Comparison of ENCODE assay signal across 24 mouse cellular contexts in the genomic region with DNA sequence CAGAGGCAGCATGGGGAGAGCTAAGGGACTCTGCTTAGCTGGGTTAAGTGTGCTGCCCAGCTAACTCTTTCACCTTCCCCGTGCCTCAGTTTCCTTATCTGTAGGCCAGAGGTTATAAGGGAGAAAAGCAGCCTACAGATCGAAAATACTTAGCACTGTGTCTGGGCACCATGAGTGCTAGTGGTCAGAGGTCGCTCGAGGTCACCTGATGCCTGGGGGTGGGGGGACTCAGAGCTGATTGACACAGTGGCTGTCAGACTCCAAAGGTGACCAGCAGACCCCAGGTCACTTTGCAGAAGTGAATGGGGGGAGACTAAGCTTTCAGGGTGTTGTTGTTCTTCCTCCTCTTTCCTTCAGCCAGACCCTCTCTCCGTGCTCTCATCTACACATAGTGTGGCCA. TPM values are rescaled to one million over a fixed set of nuclear protein-coding genes. Genes with fewer than 3 reads are reported as not detected.
DNase-seq lines count a peak whose midpoint lies in the region; ATAC-seq lines count a peak whose summit lies in the region.
"Had no signal": no experiment of that assay in that cellular context is flagged by ENCODE, and none has a peak within 500 bp of the region (broad histone marks: within the 10 kb centered on the region; RNA-seq: fewer than 3 reads in every experiment).

No protein-coding gene starts in this region.

- no peak; the same call in 1 of the 2 replicates for ATAC-seq in midbrain, embryonic 11.5 days (ENCODE audit: low FRiP score)
- ATAC-seq in midbrain, embryonic 16.5 days = no peak
- ATAC-seq in midbrain, embryonic 13.5 days = no peak
- ATAC-seq in erythroid progenitor cell, adult 5-6 weeks (replicated peaks; ENCODE audit: low FRiP score, poor library complexity, severe bottlenecking) = no peak
- ATAC-seq: intestine, embryonic 16.5 days; lung, postnatal 0 days had no signal

- intact Hi-C loops in heart, postnatal 14 days (cut with DNase I) = no loop called here

- H3K9ac ChIP-seq in midbrain, embryonic 11.5 days (ENCODE audit: low read length) = no peak overlapping the region
- H3K9ac ChIP-seq in midbrain, embryonic 16.5 days (ENCODE audit: low read depth, low read length) = no peak overlapping the region
- no peak overlapping the region for H3K9ac ChIP-seq in midbrain, embryonic 13.5 days (replicated peaks)
- H3K9ac ChIP-seq: liver, embryonic 15.5 days had no signal

- no peaks in the 10 kb centered on the region for H3K27me3 ChIP-seq in midbrain, embryonic 11.5 days (ENCODE audit: control insufficient read depth, insufficient read depth, low read length)
- H3K27me3 ChIP-seq in midbrain, embryonic 16.5 days (ENCODE audit: control insufficient read depth, insufficient read depth, low read depth, low read length) = no peaks in the 10 kb centered on the region
- no peaks in the 10 kb centered on the region for H3K27me3 ChIP-seq in midbrain, embryonic 13.5 days
- H3K27me3 ChIP-seq: limb, embryonic 13.5 days; liver, embryonic 15.5 days had no signal

- H3K4me2 ChIP-seq in midbrain, embryonic 11.5 days = no peak overlapping the region
- no peak overlapping the region for H3K4me2 ChIP-seq in midbrain, embryonic 16.5 days (ENCODE audit: low read length)
- H3K4me2 ChIP-seq in midbrain, embryonic 13.5 days (replicated peaks) = no peak overlapping the region
- H3K4me2 ChIP-seq: limb, embryonic 13.5 days; liver, embryonic 15.5 days had no signal

- peak overlapping the region; percentile 52 for H3K27ac ChIP-seq in midbrain, embryonic 11.5 days (ENCODE audit: low read depth, low read length)
- H3K27ac ChIP-seq in midbrain, embryonic 16.5 days (ENCODE audit: low read length) = no peak overlapping the region
- H3K27ac ChIP-seq in midbrain, embryonic 13.5 days = peak overlapping the region; percentile 62
- H3K27ac ChIP-seq: gastrocnemius, adult 2 months; limb, embryonic 13.5 days; liver, embryonic 15.5 days had no signal

- no peaks in the 10 kb centered on the region for H3K36me3 ChIP-seq in midbrain, embryonic 11.5 days (ENCODE audit: control insufficient read depth, insufficient read depth, low read length)
- no peaks in the 10 kb centered on the region for H3K36me3 ChIP-seq in midbrain, embryonic 16.5 days (ENCODE audit: control insufficient read depth, insufficient read depth, low read length)
- no peaks in the 10 kb centered on the region for H3K36me3 ChIP-seq in midbrain, embryonic 13.5 days
- H3K36me3 ChIP-seq: limb, embryonic 13.5 days; liver, embryonic 15.5 days had no signal

- no peaks in the 10 kb centered on the region for H3K9me3 ChIP-seq in midbrain, embryonic 11.5 days (ENCODE audit: control insufficient read depth, low read length)
- no peaks in the 10 kb centered on the region for H3K9me3 ChIP-seq in midbrain, embryonic 16.5 days (replicated peaks; ENCODE audit: control insufficient read depth, low read length, poor library complexity, severe bottlenecking)
- H3K9me3 ChIP-seq in midbrain, embryonic 13.5 days = no peaks in the 10 kb centered on the region
- H3K9me3 ChIP-seq: limb, embryonic 13.5 days; liver, embryonic 15.5 days had no signal

- peak; percentile 86 for DNase-seq in heart, adult 11 months
- DNase-seq in heart, postnatal 14 days = no peak
- peak; percentile 69 for DNase-seq in midbrain, embryonic 11.5 days (ENCODE audit: low spot score, missing footprints)
- no peak for DNase-seq in spleen, postnatal 4 days (ENCODE audit: low spot score in 2 of 2)
- DNase-seq: adrenal gland, postnatal 36 days; gastrocnemius, adult 2 months; heart, postnatal 4 days; kidney, postnatal 36 days; right cerebral cortex, adult 18-20 months; thymus, postnatal 36 days had no signal

- WGBS in midbrain, embryonic 11.5 days = 76% methylated on average over 5 of the region's 5 CpGs
- WGBS in midbrain, embryonic 16.5 days = 78% methylated on average over 5 of the region's 5 CpGs
- 77% methylated on average over 5 of the region's 5 CpGs for WGBS in midbrain, embryonic 13.5 days

- H3K4me1 ChIP-seq in midbrain, embryonic 11.5 days (ENCODE audit: control insufficient read depth, insufficient read depth, low read length) = peaks cover 29% of the 10 kb centered on the region
- H3K4me1 ChIP-seq in midbrain, embryonic 16.5 days (ENCODE audit: control insufficient read depth, insufficient read depth, low read length) = peaks cover 12% of the 10 kb centered on the region; the same call in 1 of the 2 replicates
- H3K4me1 ChIP-seq in midbrain, embryonic 13.5 days (replicated peaks) = peaks cover 45% of the 10 kb centered on the region

- H3K4me3 ChIP-seq in midbrain, embryonic 11.5 days (ENCODE audit: low read depth, low read length) = no peak overlapping the region
- H3K4me3 ChIP-seq in midbrain, embryonic 16.5 days (ENCODE audit: low read depth, low read length) = no peak overlapping the region
- no peak overlapping the region for H3K4me3 ChIP-seq in midbrain, embryonic 13.5 days (replicated peaks)
- H3K4me3 ChIP-seq: gastrocnemius, adult 2 months; limb, embryonic 13.5 days; liver, embryonic 15.5 days had no signal

RNA-seq across cellular contexts. Expression of a gene that starts 14.1 kb away (rescaled TPM):
- not detected for total RNA-seq in heart, postnatal 14 days (2021)
- 0.04 and 0.11 TPM in 2 replicates for polyA plus RNA-seq in midbrain, embryonic 11.5 days (2014; fragmentation: Nextera tagmentation; extraction: Ambion mirVana)
- polyA plus RNA-seq in midbrain, embryonic 16.5 days (2015; fragmentation: Nextera tagmentation; extraction: Ambion mirVana) = 0.08 TPM in 1 of 2 replicates, not detected in the other
- not detected in 2 replicates for polyA plus RNA-seq in midbrain, embryonic 13.5 days (2015; fragmentation: Nextera tagmentation; extraction: Ambion mirVana)
- total RNA-seq in erythroid progenitor cell, adult 5-6 weeks (2015; ENCODE audit: low replicate concordance) = not detected in 2 replicates
- not detected in 2 replicates for total RNA-seq in erythroid progenitor cell, adult 5-6 weeks (2017; ENCODE audit: low replicate concordance)
- total RNA-seq: granulocyte monocyte progenitor cell, adult 5-6 weeks; heart, postnatal 4 days; layer of hippocampus, postnatal 14 days; left cerebral cortex, postnatal 10 days; monocyte, adult 5-6 weeks had no signal
- polyA plus RNA-seq: heart, embryonic 14.5 days; neural tube, embryonic 11.5 days had no signal

RNA-seq across cellular contexts. Expression of a gene that starts 26.3 kb away (rescaled TPM):
- 1 to 10 TPM; 2.9 to 3.0 TPM for total RNA-seq in heart, postnatal 14 days (2021)
- polyA plus RNA-seq in midbrain, embryonic 11.5 days (2014; fragmentation: Nextera tagmentation; extraction: Ambion mirVana) = 24.1 and 25.6 TPM in 2 replicates
- polyA plus RNA-seq in midbrain, embryonic 16.5 days (2015; fragmentation: Nextera tagmentation; extraction: Ambion mirVana) = 9.5 and 9.7 TPM in 2 replicates
- polyA plus RNA-seq in midbrain, embryonic 13.5 days (2015; fragmentation: Nextera tagmentation; extraction: Ambion mirVana) = 14.1 and 14.5 TPM in 2 replicates
- total RNA-seq in erythroid progenitor cell, adult 5-6 weeks (2015; ENCODE audit: low replicate concordance) = not detected in 2 replicates
- total RNA-seq in erythroid progenitor cell, adult 5-6 weeks (2017; ENCODE audit: low replicate concordance) = not detected in 2 replicates
- total RNA-seq: granulocyte monocyte progenitor cell, adult 5-6 weeks; monocyte, adult 5-6 weeks had no signal

RNA-seq across cellular contexts. Expression of a gene that starts 45.8 kb away (rescaled TPM):
- not detected for total RNA-seq in heart, postnatal 14 days (2021)
- 9.0 and 10.1 TPM in 2 replicates for polyA plus RNA-seq in midbrain, embryonic 11.5 days (2014; fragmentation: Nextera tagmentation; extraction: Ambion mirVana)
- 7.3 and 9.1 TPM in 2 replicates for polyA plus RNA-seq in midbrain, embryonic 16.5 days (2015; fragmentation: Nextera tagmentation; extraction: Ambion mirVana)
- polyA plus RNA-seq in midbrain, embryonic 13.5 days (2015; fragmentation: Nextera tagmentation; extraction: Ambion mirVana) = 10.4 and 10.5 TPM in 2 replicates
- total RNA-seq in erythroid progenitor cell, adult 5-6 weeks (2015; ENCODE audit: low replicate concordance) = not detected in 2 replicates
- not detected in 2 replicates for total RNA-seq in erythroid progenitor cell, adult 5-6 weeks (2017; ENCODE audit: low replicate concordance)
- total RNA-seq: adrenal gland, postnatal 36 days; gastrocnemius, adult 2 months; granulocyte monocyte progenitor cell, adult 5-6 weeks; heart, postnatal 4 days; monocyte, adult 5-6 weeks had no signal
- polyA plus RNA-seq: liver, embryonic 15.5 days; small intestine, adult 2 months had no signal

RNA-seq across cellular contexts. Expression of a gene that starts 58.7 kb away (rescaled TPM):
- total RNA-seq in heart, postnatal 14 days (2021) = under 1 TPM; 0.34 to 0.38 TPM
- 1.4 and 2.1 TPM in 2 replicates for polyA plus RNA-seq in midbrain, embryonic 11.5 days (2014; fragmentation: Nextera tagmentation; extraction: Ambion mirVana)
- 8.4 and 10.6 TPM in 2 replicates for polyA plus RNA-seq in midbrain, embryonic 16.5 days (2015; fragmentation: Nextera tagmentation; extraction: Ambion mirVana)
- 3.4 TPM in 2 replicates for polyA plus RNA-seq in midbrain, embryonic 13.5 days (2015; fragmentation: Nextera tagmentation; extraction: Ambion mirVana)
- not detected in 2 replicates for total RNA-seq in erythroid progenitor cell, adult 5-6 weeks (2015; ENCODE audit: low replicate concordance)
- total RNA-seq in erythroid progenitor cell, adult 5-6 weeks (2017; ENCODE audit: low replicate concordance) = 0.13 and 0.91 TPM in 2 replicates
- total RNA-seq: monocyte, adult 5-6 weeks had no signal

Comparison
In these comparisons a context has a peak if more than half of its experiments do, and no peak if none do; other contexts are left out.
1. DNase-seq: peak in heart, adult 11 months (single experiment) and midbrain, embryonic 11.5 days (single experiment); none in heart, postnatal 14 days (0 of 2) and spleen, postnatal 4 days (0 of 2).